In the genomic region with DNA sequence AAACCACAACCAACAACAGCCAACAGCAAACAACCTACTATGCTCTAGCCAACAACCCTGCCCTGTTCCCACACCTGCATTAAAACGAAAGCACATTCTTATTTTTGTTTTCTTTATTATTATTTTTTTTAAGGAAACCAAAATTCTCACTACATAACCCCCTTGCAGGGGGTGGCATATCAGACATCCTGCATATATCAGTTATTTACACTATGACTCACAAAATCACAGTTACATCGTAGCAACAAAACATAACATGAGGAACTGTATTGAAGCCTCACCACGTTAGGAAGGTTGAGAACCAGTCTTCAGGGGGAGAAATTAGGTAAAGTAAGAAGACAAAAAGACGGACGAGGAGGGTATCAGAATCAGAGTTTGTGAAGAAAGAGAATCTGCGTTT, we compare ENCODE assay signal across 30 mouse cellular contexts.
"Had no signal": no experiment of that assay in that cellular context is flagged by ENCODE, and none has a peak within 500 bp of the region (broad histone marks: within the 10 kb centered on the region; RNA-seq: fewer than 3 reads in every experiment).

No protein-coding gene starts in this region.

- H3K4me1 ChIP-seq: limb, embryonic 10.5 days; limb, embryonic 12.5 days; megakaryocyte, embryonic 14.5 days; midbrain, embryonic 12.5 days; midbrain, embryonic 15.5 days; neural tube, embryonic 12.5 days; neural tube, embryonic 13.5 days had no signal

- H3K36me3 ChIP-seq: limb, embryonic 10.5 days; limb, embryonic 12.5 days; limb, embryonic 13.5 days; limb, embryonic 15.5 days; liver, embryonic 12.5 days; liver, embryonic 13.5 days; liver, embryonic 15.5 days; lung, embryonic 15.5 days; midbrain, embryonic 10.5 days; midbrain, embryonic 12.5 days; midbrain, embryonic 15.5 days; neural tube, embryonic 12.5 days; neural tube, embryonic 13.5 days had no signal

- H3K27ac ChIP-seq: limb, embryonic 10.5 days; limb, embryonic 12.5 days; limb, embryonic 13.5 days; limb, embryonic 15.5 days; liver, embryonic 12.5 days; liver, embryonic 13.5 days; liver, embryonic 14.5 days; liver, embryonic 15.5 days; lung, embryonic 15.5 days; macrophage; midbrain, embryonic 10.5 days; midbrain, embryonic 12.5 days; midbrain, embryonic 15.5 days; neural tube, embryonic 12.5 days; neural tube, embryonic 13.5 days had no signal

- H3K27me3 ChIP-seq: limb, embryonic 12.5 days; limb, embryonic 13.5 days; limb, embryonic 15.5 days; lung, embryonic 15.5 days; megakaryocyte, embryonic 14.5 days; midbrain, embryonic 12.5 days; midbrain, embryonic 15.5 days; neural tube, embryonic 12.5 days; neural tube, embryonic 13.5 days had no signal

- ATAC-seq: liver, embryonic 12.5 days; liver, postnatal 0 days; lung, postnatal 0 days; midbrain, embryonic 15.5 days; midbrain, embryonic 16.5 days had no signal

- H3K4me2 ChIP-seq: limb, embryonic 12.5 days; limb, embryonic 13.5 days; limb, embryonic 15.5 days; liver, embryonic 11.5 days; liver, embryonic 12.5 days; liver, embryonic 13.5 days; liver, embryonic 15.5 days; lung, embryonic 14.5 days; lung, embryonic 15.5 days; midbrain, embryonic 12.5 days; midbrain, embryonic 15.5 days; neural tube, embryonic 12.5 days; neural tube, embryonic 13.5 days had no signal

- H3K9ac ChIP-seq: limb, embryonic 12.5 days; limb, embryonic 13.5 days; limb, embryonic 15.5 days; liver, embryonic 12.5 days; liver, embryonic 13.5 days; liver, embryonic 14.5 days; liver, embryonic 15.5 days; liver, postnatal 0 days; lung, embryonic 14.5 days; lung, embryonic 15.5 days; midbrain, embryonic 12.5 days; midbrain, embryonic 15.5 days; neural tube, embryonic 12.5 days; neural tube, embryonic 13.5 days had no signal

- H3K4me3 ChIP-seq: limb, embryonic 10.5 days; limb, embryonic 12.5 days; limb, embryonic 13.5 days; limb, embryonic 15.5 days; liver, embryonic 12.5 days; liver, embryonic 13.5 days; liver, embryonic 15.5 days; lung, embryonic 15.5 days; megakaryocyte, embryonic 14.5 days; midbrain, embryonic 10.5 days; midbrain, embryonic 12.5 days; midbrain, embryonic 15.5 days; myocyte; neural tube, embryonic 12.5 days; neural tube, embryonic 13.5 days had no signal

- H3K9me3 ChIP-seq: limb, embryonic 10.5 days; limb, embryonic 12.5 days; limb, embryonic 13.5 days; limb, embryonic 15.5 days; liver, embryonic 12.5 days; liver, embryonic 13.5 days; liver, embryonic 15.5 days; lung, embryonic 15.5 days; midbrain, embryonic 10.5 days; midbrain, embryonic 12.5 days; midbrain, embryonic 15.5 days; neural tube, embryonic 12.5 days; neural tube, embryonic 13.5 days had no signal

- DNase-seq: left cerebral cortex, postnatal 4 days; liver, embryonic 13.5 days; liver, postnatal 0 days; lung, adult 18-20 months; lung, adult 2 months; lung, embryonic 14.5 days; lung, postnatal 10 days; lung, postnatal 14 days; lung, postnatal 36 days; lung, postnatal 4 days; midbrain, embryonic 14.5 days had no signal
